Mouse (Mus musculus): ENCODE measurements around the gene Gata3.

Gene Gata3

DNA sequence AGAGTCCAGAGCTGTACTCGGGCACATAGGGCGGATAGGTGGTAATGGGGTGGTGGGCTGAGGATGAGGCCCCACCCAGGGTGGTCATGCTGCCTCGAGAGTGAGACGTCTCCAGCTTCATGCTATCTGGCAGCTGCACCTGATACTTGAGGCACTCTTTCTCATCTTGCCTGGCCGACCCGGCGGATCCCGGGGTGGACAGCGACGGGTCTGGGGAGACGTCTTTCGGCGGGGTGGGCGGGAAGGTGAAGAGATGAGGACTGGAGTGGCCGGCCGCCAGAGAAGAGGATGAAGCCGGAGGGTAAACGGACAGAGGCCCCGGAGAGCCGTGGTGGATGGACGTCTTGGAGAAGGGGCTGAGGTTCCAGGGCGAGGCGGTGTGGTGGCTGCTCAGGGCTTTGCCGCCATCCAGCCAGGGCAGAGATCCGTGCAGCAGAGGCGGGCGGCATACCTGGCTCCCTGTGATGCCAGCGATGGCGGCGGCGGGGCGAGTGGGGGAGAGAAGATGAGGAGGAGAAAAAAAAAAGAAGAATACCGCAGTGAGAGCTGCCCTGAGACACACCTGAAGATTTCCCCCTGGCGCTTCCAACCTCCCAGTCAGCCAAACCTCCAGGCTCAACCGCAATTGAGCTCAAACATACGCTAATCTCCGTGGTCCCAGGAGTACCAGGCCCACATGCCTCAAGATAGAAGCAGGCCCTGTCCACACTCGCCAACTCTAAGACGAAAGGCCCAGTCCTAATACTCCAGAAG is 15.2 kb downstream of the Gata3 start:
- ATAC-seq (ENCODE audit: insufficient number of reproducible peaks, low FRiP score, low TSS enrichment): no peak

DNA sequence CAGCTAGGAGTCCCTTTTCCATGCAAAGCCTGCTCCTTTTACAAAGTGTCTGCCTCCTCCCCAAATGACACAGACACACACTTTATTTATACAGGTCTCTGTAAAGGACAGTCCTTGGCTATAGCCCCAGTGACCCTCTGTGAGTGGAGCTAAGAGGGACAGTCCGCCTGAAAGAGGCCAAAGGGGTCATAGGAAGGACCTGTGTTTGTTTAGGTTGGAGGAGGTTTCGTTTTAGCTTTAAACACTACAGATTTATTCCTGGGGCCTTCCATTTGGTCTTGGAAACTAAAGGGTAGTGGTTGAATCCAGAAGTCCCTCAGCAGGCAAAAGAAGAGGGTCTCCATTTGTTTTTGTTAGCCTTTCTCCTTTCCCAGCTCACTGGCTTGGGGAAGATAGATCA is 16.1 kb downstream of the Gata3 start:
- no peak for ATAC-seq (ENCODE audit: insufficient number of reproducible peaks, low FRiP score, low TSS enrichment)

DNA sequence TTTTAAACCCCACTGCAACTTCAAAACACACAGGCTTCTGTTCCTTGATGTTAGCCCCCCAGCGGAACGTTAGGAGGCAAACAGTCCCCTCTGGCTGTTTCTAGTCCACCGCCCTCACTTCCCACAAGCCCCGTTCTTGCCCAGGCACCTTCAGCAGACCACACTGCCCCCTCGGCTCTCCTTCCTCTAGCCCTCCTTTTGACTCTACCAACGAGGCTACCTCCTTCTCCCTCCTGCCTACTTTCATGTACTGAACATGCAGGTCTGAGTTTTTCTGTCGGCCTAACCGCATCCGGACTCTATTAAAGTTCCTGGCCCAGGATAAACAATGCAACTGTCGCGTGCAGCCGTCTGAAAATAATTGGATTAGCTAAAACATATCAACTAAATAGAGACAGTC is 17.2 kb downstream of the Gata3 start:
- ATAC-seq (ENCODE audit: insufficient number of reproducible peaks, low FRiP score, low TSS enrichment): no peak

DNA sequence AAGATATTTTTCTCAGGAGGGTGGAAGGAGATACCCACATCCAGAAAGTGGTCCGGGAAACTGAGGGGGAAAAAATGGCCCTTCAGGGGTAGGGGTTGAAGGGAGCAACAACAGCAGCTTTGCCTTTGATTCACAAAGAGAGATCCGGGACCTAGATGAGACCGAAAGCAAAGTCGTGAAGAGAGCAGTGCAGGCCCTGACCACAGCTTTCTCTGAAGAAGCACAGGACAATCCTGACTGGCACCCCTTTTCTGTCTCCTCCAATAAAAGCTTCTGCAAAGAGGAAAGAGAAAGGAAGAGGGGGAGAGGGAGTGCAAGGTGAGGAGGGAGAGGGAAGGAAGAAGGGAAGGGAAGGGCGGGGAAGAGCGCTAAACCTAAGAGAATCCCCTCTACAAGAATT is 18.0 kb downstream of the Gata3 start:
- no peak for ATAC-seq (ENCODE audit: insufficient number of reproducible peaks, low FRiP score, low TSS enrichment)

DNA sequence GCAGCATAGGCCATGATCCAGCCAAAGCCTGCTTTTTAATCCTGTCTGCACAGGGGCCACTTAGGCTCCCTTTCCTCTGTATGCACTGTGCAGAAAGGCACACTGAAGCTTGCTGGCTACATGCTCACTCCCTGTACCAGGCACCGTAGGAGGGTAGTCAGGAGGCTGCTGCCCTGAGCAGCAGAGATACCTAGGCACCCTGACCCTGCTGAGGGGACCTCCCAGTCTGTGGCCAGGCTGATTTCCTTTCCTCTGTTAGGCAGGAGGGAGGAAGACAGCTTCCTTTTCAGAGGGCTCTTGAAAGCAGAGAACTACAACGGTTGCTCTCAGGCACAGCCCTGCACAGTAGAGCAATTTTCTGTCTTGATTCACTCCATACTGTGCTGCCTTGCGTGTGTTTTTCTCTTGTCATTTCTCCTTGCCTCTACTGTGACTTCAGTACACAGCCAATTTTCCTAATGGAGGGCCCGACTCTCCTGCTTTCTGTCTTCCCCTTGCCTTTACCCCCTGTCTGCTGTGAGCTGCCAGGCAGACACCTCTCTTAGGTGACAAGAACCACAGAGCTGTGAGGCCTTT is 18.6 kb downstream of the Gata3 start:
- no peak for ATAC-seq (ENCODE audit: insufficient number of reproducible peaks, low FRiP score, low TSS enrichment)

DNA sequence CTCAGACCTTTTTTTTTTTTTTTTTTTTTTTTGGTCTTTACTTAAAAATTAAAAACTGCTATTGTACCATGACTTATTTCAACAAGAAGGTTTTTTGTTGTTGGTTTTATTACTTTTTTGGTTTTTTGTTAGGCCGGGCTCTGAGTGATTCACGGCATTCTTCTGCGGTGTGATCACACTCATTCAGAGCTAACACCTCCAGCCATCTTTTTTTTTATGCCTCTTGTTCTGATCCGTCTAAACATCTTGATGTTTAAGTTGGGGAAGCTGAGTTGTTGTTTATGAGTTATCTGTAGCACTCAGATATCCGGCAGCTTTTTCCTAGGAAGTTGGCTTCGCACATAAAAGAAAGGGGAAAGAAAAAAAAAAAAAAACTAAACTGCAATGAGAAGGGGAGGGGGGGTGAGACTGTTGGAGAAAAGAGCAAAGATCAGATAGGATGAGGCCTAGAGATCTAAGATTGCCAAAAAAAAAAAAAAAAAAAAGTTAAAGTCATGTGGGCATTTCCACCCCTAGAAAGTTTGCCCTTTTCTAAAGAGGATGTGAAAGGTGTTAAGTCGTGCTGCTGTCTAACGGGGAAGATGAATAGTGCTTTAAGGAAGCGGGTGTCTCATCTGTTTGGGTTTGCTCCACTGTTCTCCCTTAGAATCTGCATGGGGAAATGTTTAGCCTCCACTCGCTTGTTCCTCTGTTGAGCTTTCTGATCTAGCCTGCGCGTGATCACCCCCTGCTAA is 22.6 kb downstream of the Gata3 start:
- ATAC-seq (ENCODE audit: insufficient number of reproducible peaks, low FRiP score, low TSS enrichment): no peak

DNA sequence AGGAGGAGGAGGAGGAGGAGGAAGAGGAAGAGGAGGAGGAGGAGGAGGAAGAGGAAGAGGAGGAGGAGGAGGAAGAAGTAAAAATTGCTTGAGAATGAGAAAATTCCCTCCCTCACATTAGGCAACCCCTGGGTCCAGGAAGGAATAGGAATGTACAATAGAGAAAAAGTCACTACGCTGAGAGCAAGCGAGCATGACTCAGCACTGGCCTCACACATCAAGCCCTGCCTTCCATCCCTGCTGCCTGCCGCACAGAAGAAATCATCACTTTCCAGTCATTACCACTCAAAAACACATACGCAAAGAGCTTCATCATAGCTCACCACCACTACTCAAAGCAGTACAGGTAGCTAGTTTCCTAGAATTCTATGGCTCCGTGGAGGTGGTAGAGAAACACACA is 29.1 kb downstream of the Gata3 start:
- no peak for ATAC-seq (ENCODE audit: insufficient number of reproducible peaks, low FRiP score, low TSS enrichment)

DNA sequence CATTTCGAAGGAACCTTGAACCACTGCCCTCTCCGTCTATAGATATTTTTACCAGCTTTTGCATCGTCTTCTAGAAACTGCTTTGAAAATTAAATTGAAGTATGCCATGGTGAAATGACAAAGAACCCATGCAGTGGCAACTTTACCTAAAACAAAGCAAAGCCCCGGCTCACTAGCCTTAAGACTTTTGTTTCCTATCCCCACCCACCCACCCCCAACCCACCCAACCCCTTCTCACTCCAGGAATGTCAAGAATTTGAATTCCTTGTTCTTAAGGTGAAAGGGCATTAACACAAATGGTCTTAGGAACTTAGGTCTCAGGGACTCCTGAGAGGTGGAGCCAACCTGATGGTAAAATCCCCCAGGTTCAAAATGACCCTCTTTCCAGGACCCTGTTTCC is 34.0 kb downstream of the Gata3 start:
- no peak for ATAC-seq (ENCODE audit: insufficient number of reproducible peaks, low FRiP score, low TSS enrichment)

DNA sequence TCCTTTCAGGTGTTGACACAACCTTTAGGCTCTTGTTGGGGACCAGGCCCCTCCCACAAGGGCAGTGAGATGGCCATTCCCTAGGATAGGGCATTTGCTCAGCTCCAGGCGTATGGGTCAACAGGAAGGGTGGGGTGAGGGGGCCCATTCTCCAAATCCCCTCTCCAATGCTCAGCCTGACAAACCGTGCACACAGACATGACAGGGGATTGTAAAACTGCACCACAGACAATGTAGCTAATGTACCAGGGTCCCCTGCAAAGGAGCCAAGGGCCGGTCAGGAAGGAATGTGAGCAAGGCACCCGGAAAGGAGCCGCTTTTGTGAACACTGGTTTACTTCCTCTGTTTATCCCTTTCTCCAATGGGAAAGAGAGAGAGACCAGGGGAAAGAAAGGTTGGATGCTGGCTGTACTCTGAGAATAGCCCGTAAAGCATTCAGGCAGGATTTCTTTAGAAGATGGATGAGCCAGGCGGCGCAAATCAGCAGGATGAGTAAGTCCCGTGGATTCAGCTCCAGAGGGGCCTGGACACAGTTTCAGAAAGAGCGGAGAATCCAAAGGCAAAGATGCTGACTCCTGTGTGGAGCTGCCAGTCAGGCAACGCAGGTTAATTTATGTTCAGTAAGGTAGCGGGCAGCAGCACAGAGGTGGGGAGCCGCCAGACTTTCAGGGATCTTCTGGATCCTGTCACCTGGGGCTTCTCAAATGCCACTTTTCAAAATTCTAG is 36.8 kb downstream of the Gata3 start:
- no peak for ATAC-seq (ENCODE audit: insufficient number of reproducible peaks, low FRiP score, low TSS enrichment)

DNA sequence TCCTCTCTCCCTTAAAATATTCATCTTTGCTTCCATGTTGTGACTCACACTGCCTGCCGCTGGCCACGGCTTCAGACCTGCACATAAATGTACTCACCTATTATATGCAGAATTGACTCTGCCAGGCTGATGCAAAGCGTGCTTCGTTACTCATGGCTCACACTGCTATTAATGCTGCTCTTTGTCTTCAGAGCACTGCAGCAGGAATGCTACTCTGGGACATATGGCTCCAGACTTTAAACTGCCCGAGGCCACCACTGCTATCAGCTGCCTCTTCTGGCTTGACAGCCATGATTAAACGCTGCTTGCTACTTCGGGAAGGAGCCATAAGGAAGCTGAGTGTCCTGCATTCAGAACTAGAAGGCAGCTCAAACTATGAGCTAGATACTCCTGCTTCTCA is 54.6 kb downstream of the Gata3 start:
- ATAC-seq (ENCODE audit: insufficient number of reproducible peaks, low FRiP score, low TSS enrichment): peak; percentile 29; the same call in 1 of the 2 replicates

DNA sequence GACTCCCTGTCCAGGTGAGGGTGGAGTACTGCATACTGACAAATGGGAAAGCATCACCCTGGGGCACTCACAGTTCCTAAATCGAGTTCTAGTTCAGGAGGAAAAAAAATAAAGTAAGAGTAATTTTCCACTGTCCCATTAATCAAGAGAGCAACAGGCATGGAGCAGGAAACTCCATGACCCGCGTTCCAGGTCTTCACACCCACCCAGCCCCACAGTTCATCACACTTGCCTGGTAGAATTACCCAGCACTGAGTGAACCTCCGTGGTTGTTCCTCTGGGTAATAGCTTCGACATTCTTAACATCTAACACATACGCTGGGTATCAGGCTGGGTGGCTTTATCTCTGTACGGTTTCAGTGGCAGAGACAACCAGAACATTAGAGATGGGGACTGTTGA is 56.1 kb downstream of the Gata3 start:
- no peak for ATAC-seq (ENCODE audit: insufficient number of reproducible peaks, low FRiP score, low TSS enrichment)

DNA sequence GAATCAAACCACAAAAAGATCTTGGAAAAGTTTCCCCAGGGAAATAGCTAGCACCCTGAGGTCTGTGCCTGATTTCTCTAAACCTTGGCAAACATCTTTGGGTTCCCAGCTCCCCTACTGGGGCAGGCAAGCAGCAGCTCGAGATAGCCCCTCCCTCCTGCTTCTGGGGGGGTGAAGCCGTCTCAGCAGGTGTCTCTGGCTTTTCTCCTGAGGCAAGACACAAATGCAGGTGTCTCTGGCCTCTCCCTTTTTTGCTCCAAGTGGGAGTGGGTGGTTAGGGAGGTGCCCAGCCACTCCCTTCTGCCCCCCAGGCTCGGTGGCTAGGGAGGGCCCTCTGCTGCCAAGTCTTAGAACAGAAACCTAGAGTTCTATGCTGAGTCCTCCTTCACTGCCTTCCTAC is 62.2 kb downstream of the Gata3 start:
- no peak for ATAC-seq (ENCODE audit: insufficient number of reproducible peaks, low FRiP score, low TSS enrichment)

DNA sequence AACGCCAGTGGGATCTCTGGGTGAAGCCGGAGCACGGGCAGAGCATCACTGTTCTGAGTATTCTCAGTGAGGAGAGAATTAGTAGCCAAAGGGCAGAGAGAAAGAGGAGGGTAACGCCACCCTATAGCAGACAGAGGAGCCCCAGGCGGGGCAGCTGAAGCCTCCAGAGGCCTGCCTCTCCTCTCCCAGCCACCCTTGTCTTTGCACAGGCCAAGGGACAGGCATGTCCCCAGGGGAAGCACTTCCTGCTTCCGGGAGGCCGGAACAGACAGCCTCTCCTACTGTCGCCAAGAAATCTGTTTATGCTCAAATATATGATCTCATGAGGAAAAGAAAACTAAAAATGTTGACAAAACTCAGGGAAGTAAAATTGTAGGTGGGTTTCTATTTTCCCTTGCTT is 69.2 kb downstream of the Gata3 start:
- no peak for ATAC-seq (ENCODE audit: insufficient number of reproducible peaks, low FRiP score, low TSS enrichment)

DNA sequence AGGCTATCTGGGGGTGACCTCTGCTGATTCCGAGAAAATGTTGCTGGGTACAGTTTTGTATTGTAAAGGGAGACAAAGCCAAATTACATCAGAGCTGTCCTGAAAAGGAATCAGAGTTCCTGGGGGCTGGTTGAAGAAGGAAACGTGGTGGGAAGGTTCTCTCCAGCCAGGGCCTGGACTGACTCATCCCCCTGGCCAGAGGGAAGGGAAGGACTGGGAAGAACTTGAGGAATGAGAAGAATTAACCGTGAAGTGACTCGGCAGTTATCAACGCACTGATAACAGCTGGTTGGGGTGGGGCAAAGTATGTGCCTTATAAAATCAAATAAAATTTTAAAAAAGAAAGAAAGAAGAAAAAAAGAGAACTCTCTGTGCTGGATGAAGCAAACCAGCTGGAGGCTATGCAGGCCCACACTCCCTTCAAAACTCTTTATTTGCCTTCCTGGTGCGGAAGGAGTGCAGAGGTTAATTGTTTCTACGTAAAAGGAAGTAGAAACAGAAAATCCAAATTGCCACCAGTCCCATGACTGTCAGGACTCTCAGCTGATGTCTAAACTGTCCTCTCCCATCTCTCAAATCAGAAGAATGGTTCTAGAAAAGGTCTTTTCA is 71.6 kb downstream of the Gata3 start:
- no peak for ATAC-seq (ENCODE audit: insufficient number of reproducible peaks, low FRiP score, low TSS enrichment)

All from cerebellum, adult (tissue).